Mouse (Mus musculus): ENCODE results near the gene Sgk1. TPM values are rescaled to one million over a fixed set of nuclear protein-coding genes. Genes with fewer than 3 reads are reported as not detected.

Gene Sgk1
- polyA plus RNA-seq, 1 experiment from 2014 or later = 29.6 TPM

- ATAC-seq (replicated peaks; ENCODE audit: low FRiP score, low TSS enrichment, low read depth) (no peak), DNase-seq (ENCODE audit: low spot score) (no peak)
- no peak overlapping the region for H3K4me3 ChIP-seq (ENCODE audit: low read depth, low read length)
- 67% methylated on average over 10 of the region's 10 CpGs for WGBS
- H3K4me1 ChIP-seq (replicated peaks; ENCODE audit: control insufficient read depth, insufficient read depth, low read length) = 0 out of 2 replicates have a peak, but pooled peaks cover 3% of the 10 kb centered on the region
- H3K27me3 ChIP-seq (replicated peaks; ENCODE audit: control insufficient read depth, insufficient read depth, low read length) = no peaks in the 10 kb centered on the region
- no peak overlapping the region for H3K4me2 ChIP-seq (ENCODE audit: low read length)
- H3K36me3 ChIP-seq (ENCODE audit: control insufficient read depth, insufficient read depth, low read length) = peaks cover 24% of the 10 kb centered on the region
- no peak overlapping the region for H3K9ac ChIP-seq (ENCODE audit: low read length)
- H3K27ac ChIP-seq (ENCODE audit: low read depth) = no peak overlapping the region
- H3K9me3 ChIP-seq (ENCODE audit: control insufficient read depth, low read length) = no peaks in the 10 kb centered on the region
These were observed 118.7 kb downstream of the Sgk1 start for GRCm38 (mm10) chr10:22000491-22001306.

- Histone ChIP-seq H3K27me3 (replicated peaks; ENCODE audit: control insufficient read depth, insufficient read depth, low read length) (no peaks in the 10 kb centered on the region), H3K4me2 (ENCODE audit: low read length) (no peak overlapping the region), H3K27ac (ENCODE audit: low read depth) (no peak overlapping the region), H3K36me3 (ENCODE audit: control insufficient read depth, insufficient read depth, low read length) (peaks cover 22% of the 10 kb centered on the region), H3K4me3 (ENCODE audit: low read depth, low read length) (no peak overlapping the region), H3K9ac (ENCODE audit: low read length) (no peak overlapping the region), H3K4me1 (replicated peaks; ENCODE audit: control insufficient read depth, insufficient read depth, low read length) (0 out of 2 replicates have a peak, but pooled peaks cover 2% of the 10 kb centered on the region), H3K9me3 (ENCODE audit: control insufficient read depth, low read length) (no peaks in the 10 kb centered on the region)
- ATAC-seq (replicated peaks; ENCODE audit: low FRiP score, low TSS enrichment, low read depth) (no peak), DNase-seq (ENCODE audit: low spot score) (peak; percentile 32)
- 75% methylated on average over 4 of the region's 5 CpGs for WGBS
These were observed 119.6 kb downstream of the Sgk1 start for GRCm38 (mm10) chr10:22001621-22002020.

- 60% methylated on average over 5 of the region's 5 CpGs for WGBS
- no peak overlapping the region for H3K27ac ChIP-seq (ENCODE audit: low read depth)
- peak; percentile 25 for DNase-seq (ENCODE audit: low spot score)
- no peak overlapping the region for H3K9ac ChIP-seq (ENCODE audit: low read length)
- ATAC-seq (replicated peaks; ENCODE audit: low FRiP score, low TSS enrichment, low read depth) = no peak
- no peak overlapping the region for H3K4me2 ChIP-seq (ENCODE audit: low read length)
- H3K36me3 ChIP-seq (ENCODE audit: control insufficient read depth, insufficient read depth, low read length) = no peaks in the 10 kb centered on the region
- no peaks in the 10 kb centered on the region for H3K9me3 ChIP-seq (ENCODE audit: control insufficient read depth, low read length)
- no peaks in the 10 kb centered on the region for H3K4me1 ChIP-seq (replicated peaks; ENCODE audit: control insufficient read depth, insufficient read depth, low read length)
- no peak overlapping the region for H3K4me3 ChIP-seq (ENCODE audit: low read depth, low read length)
- no peaks in the 10 kb centered on the region for H3K27me3 ChIP-seq (replicated peaks; ENCODE audit: control insufficient read depth, insufficient read depth, low read length)
These were observed 122.8 kb downstream of the Sgk1 start for GRCm38 (mm10) chr10:22004763-22005162.

GRCm38 (mm10) chr10:22007160-22007801, 125.3 kb downstream of the Sgk1 start:
- WGBS = 83% methylated on average over 10 of the region's 10 CpGs
- Histone ChIP-seq H3K9me3 (ENCODE audit: control insufficient read depth, low read length) (no peaks in the 10 kb centered on the region), H3K27me3 (replicated peaks; ENCODE audit: control insufficient read depth, insufficient read depth, low read length) (no peaks in the 10 kb centered on the region), H3K36me3 (ENCODE audit: control insufficient read depth, insufficient read depth, low read length) (no peaks in the 10 kb centered on the region), H3K4me2 (ENCODE audit: low read length) (no peak overlapping the region), H3K4me1 (replicated peaks; ENCODE audit: control insufficient read depth, insufficient read depth, low read length) (no peaks in the 10 kb centered on the region), H3K9ac (ENCODE audit: low read length) (no peak overlapping the region), H3K4me3 (ENCODE audit: low read depth, low read length) (no peak overlapping the region), H3K27ac (ENCODE audit: low read depth) (no peak overlapping the region)
- ATAC-seq (replicated peaks; ENCODE audit: low FRiP score, low TSS enrichment, low read depth) (no peak), DNase-seq (ENCODE audit: low spot score) (peak; percentile 49)

- H3K4me1 ChIP-seq (replicated peaks; ENCODE audit: control insufficient read depth, insufficient read depth, low read length) = no peaks in the 10 kb centered on the region
- 44% methylated on average over 4 of the region's 4 CpGs for WGBS
- H3K36me3 ChIP-seq (ENCODE audit: control insufficient read depth, insufficient read depth, low read length) = no peaks in the 10 kb centered on the region
- no peak overlapping the region for H3K4me3 ChIP-seq (ENCODE audit: low read depth, low read length)
- DNase-seq (ENCODE audit: low spot score) = peak; percentile 51
- H3K27ac ChIP-seq (ENCODE audit: low read depth) = no peak overlapping the region
- H3K9me3 ChIP-seq (ENCODE audit: control insufficient read depth, low read length) = no peaks in the 10 kb centered on the region
- no peak overlapping the region for H3K9ac ChIP-seq (ENCODE audit: low read length)
- no peak overlapping the region for H3K4me2 ChIP-seq (ENCODE audit: low read length)
- no peak for ATAC-seq (replicated peaks; ENCODE audit: low FRiP score, low TSS enrichment, low read depth)
- H3K27me3 ChIP-seq (replicated peaks; ENCODE audit: control insufficient read depth, insufficient read depth, low read length) = no peaks in the 10 kb centered on the region
These were observed 125.8 kb downstream of the Sgk1 start for GRCm38 (mm10) chr10:22007802-22008172.

GRCm38 (mm10) chr10:22010088-22010818, 128.3 kb downstream of the Sgk1 start:
- 38% methylated on average over 19 of the region's 19 CpGs for WGBS
- Histone ChIP-seq H3K4me1 (replicated peaks; ENCODE audit: control insufficient read depth, insufficient read depth, low read length) (no peaks in the 10 kb centered on the region), H3K4me2 (ENCODE audit: low read length) (no peak overlapping the region), H3K9ac (ENCODE audit: low read length) (no peak overlapping the region), H3K9me3 (ENCODE audit: control insufficient read depth, low read length) (no peaks in the 10 kb centered on the region), H3K36me3 (ENCODE audit: control insufficient read depth, insufficient read depth, low read length) (no peaks in the 10 kb centered on the region), H3K27me3 (replicated peaks; ENCODE audit: control insufficient read depth, insufficient read depth, low read length) (no peaks in the 10 kb centered on the region), H3K27ac (ENCODE audit: low read depth) (no peak overlapping the region), H3K4me3 (ENCODE audit: low read depth, low read length) (no peak overlapping the region)
- ATAC-seq (replicated peaks; ENCODE audit: low FRiP score, low TSS enrichment, low read depth) (no peak), DNase-seq (ENCODE audit: low spot score) (peak; percentile 88)

GRCm38 (mm10) chr10:22017469-22018159, 135.6 kb downstream of the Sgk1 start:
- no peaks in the 10 kb centered on the region; the same call in 1 of the 2 replicates for H3K4me1 ChIP-seq (replicated peaks; ENCODE audit: control insufficient read depth, insufficient read depth, low read length)
- DNase-seq (ENCODE audit: low spot score) = peak; percentile 50
- ATAC-seq (replicated peaks; ENCODE audit: low FRiP score, low TSS enrichment, low read depth) = no peak
- no peaks in the 10 kb centered on the region for H3K27me3 ChIP-seq (replicated peaks; ENCODE audit: control insufficient read depth, insufficient read depth, low read length)
- no peak overlapping the region for H3K9ac ChIP-seq (ENCODE audit: low read length)
- 48% methylated on average over 16 of the region's 16 CpGs for WGBS
- no peak overlapping the region for H3K4me2 ChIP-seq (ENCODE audit: low read length)
- no peak overlapping the region for H3K27ac ChIP-seq (ENCODE audit: low read depth)
- no peak overlapping the region for H3K4me3 ChIP-seq (ENCODE audit: low read depth, low read length)
- no peaks in the 10 kb centered on the region for H3K36me3 ChIP-seq (ENCODE audit: control insufficient read depth, insufficient read depth, low read length)
- H3K9me3 ChIP-seq (ENCODE audit: control insufficient read depth, low read length) = no peaks in the 10 kb centered on the region

- Histone ChIP-seq H3K36me3 (ENCODE audit: control insufficient read depth, insufficient read depth, low read length) (no peaks in the 10 kb centered on the region), H3K27me3 (replicated peaks; ENCODE audit: control insufficient read depth, insufficient read depth, low read length) (no peaks in the 10 kb centered on the region), H3K4me2 (ENCODE audit: low read length) (no peak overlapping the region), H3K9me3 (ENCODE audit: control insufficient read depth, low read length) (no peaks in the 10 kb centered on the region), H3K9ac (ENCODE audit: low read length) (no peak overlapping the region), H3K4me3 (ENCODE audit: low read depth, low read length) (no peak overlapping the region), H3K27ac (ENCODE audit: low read depth) (no peak overlapping the region), H3K4me1 (replicated peaks; ENCODE audit: control insufficient read depth, insufficient read depth, low read length) (no peaks in the 10 kb centered on the region; the same call in 1 of the 2 replicates)
- WGBS = 95% methylated on average over 4 of the region's 4 CpGs
- no peak for ATAC-seq (replicated peaks; ENCODE audit: low FRiP score, low TSS enrichment, low read depth)
- DNase-seq (ENCODE audit: low spot score) = peak; percentile 33
These were observed 136.6 kb downstream of the Sgk1 start for GRCm38 (mm10) chr10:22018618-22019017.

All from intestine, embryonic 14.5 days (tissue).